Mouse (Mus musculus) spleen, adult 2 months (tissue): ENCODE results near the gene Ass1. TPM values are rescaled to one million over a fixed set of nuclear protein-coding genes. Genes with fewer than 3 reads are reported as not detected.

Experiments
- DNase-seq, 2 experiments: peaks; one replicate each; pipeline versions ENCODE4 v3.0.0 to v3.0.0-alpha.2; 2012 to 2021; ENCODE audit warnings: low spot score in 2 of 2, low read depth in 1 of 2
- H3K27ac ChIP-seq: fragments of 200-500 bp; 2 replicates; pipeline ENCODE4 v1.5.1; 2012; ENCODE audit warnings: low read length, inconsistent platforms; ENCODE audit not compliant: insufficient read depth
- H3K27me3 ChIP-seq: fragments of 200-500 bp; 2 replicates; pipeline ENCODE4 v1.6.1; 2012; ENCODE audit warnings: mild to moderate bottlenecking, moderate library complexity, low read length, inconsistent platforms; ENCODE audit not compliant: control insufficient read depth, insufficient read depth
- H3K36me3 ChIP-seq: fragments of 200-500 bp; 2 replicates; pipeline ENCODE4 v1.6.1; 2012; ENCODE audit warnings: mild to moderate bottlenecking, low read length, inconsistent platforms; ENCODE audit not compliant: control insufficient read depth, insufficient read depth
- H3K4me1 ChIP-seq: fragments of 200-500 bp; 2 replicates; pipeline ENCODE4 v1.6.1; 2011; ENCODE audit warnings: inconsistent platforms; ENCODE audit not compliant: control insufficient read depth, insufficient read depth, insufficient read length
- H3K4me3 ChIP-seq: fragments of 200-500 bp; 2 replicates; pipeline ENCODE4 v1.5.1; 2011; ENCODE audit warnings: mild to moderate bottlenecking, inconsistent platforms; ENCODE audit not compliant: insufficient read depth, insufficient read length; ENCODE audit errors: extremely low read depth
- CTCF ChIP-seq: fragments of 200-500 bp; IDR thresholded peaks from 2 replicates; pipeline ENCODE4 v1.5.1; 2011; ENCODE audit warnings: mild to moderate bottlenecking, inconsistent platforms; ENCODE audit not compliant: insufficient read depth, insufficient read length, insufficient replicate concordance; ENCODE audit errors: extremely low read depth
- POLR2A ChIP-seq: fragments of 200-500 bp; IDR thresholded peaks from 2 replicates; pipeline ENCODE4 v1.6.1; 2011; ENCODE audit warnings: low read depth, low read length, inconsistent platforms
- WGBS: fragments of 180-500 bp; shearing (Covaris S2); methylation state at CpG from one replicate; pipeline ENCODE4 v1.1.7; 2018; 5-methylcytosine and 5-hydroxymethylcytosine counted together
- polyA plus RNA-seq: library from polyadenylated mRNA; depleted of rRNA; stranded (reverse); fragments of >200 nt; gene quantifications from 2 replicates; pipeline ENCODE4 v1.2.3, GENCODE M21; 2012

The Ass1 gene
- polyA plus RNA-seq, 1 experiment: 18.9 TPM

GRCm38 (mm10) chr2:31493243-31493642 lies 23.2 kb downstream of the Ass1 start:
- no peak overlapping the region for H3K27ac ChIP-seq
- no peaks in the 10 kb centered on the region for H3K27me3 ChIP-seq
- TF ChIP-seq POLR2A (no peak), CTCF (no peak)
- WGBS: 93% methylated on average over 11 of the region's 11 CpGs
- no peak for DNase-seq
- H3K4me3 ChIP-seq: no peak overlapping the region
- no peaks in the 10 kb centered on the region for H3K4me1 ChIP-seq
- H3K36me3 ChIP-seq: peaks cover 3% of the 10 kb centered on the region; the same call in 1 of the 2 replicates

DNA sequence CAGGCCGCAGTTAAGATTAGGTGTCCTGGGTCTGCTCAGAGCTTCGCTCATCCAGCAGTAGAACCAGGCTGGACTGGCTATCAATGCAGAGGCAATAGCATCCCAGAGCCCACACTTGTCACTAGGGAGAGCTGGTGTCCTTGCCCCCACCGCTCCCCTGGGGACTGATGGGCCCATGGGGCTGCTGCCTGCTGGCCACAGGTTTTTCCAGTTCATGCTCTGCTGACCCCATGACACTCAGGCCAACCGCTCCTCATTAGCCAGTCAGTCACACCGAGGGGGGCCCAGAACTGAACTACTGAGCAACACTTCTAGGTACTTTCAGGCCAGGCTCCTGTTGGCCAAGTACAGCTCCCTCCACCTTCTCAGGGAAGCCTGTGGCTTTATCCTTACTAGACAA lies 24.3 kb downstream of the Ass1 start:
- H3K36me3 ChIP-seq: no peaks in the 10 kb centered on the region
- no peak overlapping the region for H3K27ac ChIP-seq
- no peaks in the 10 kb centered on the region for H3K27me3 ChIP-seq
- no peak for TF ChIP-seq CTCF
- no peak for TF ChIP-seq POLR2A
- H3K4me1 ChIP-seq: no peaks in the 10 kb centered on the region
- no peak overlapping the region for H3K4me3 ChIP-seq
- no peak for DNase-seq
- WGBS: 76% methylated on average over 5 of the region's 5 CpGs

- Histone ChIP-seq H3K36me3 (no peaks in the 10 kb centered on the region), H3K27ac (no peak overlapping the region), H3K4me1 (no peaks in the 10 kb centered on the region), H3K4me3 (no peak overlapping the region), H3K27me3 (no peaks in the 10 kb centered on the region)
- DNase-seq: no peak
- WGBS: 81% methylated on average over 13 of the region's 13 CpGs
- TF ChIP-seq POLR2A (no peak), CTCF (no peak)
These were observed 25.1 kb downstream of the Ass1 start for GRCm38 (mm10) chr2:31495046-31495476.

- TF ChIP-seq POLR2A (no peak), CTCF (no peak)
- H3K36me3 ChIP-seq: no peaks in the 10 kb centered on the region; the same call in 1 of the 2 replicates
- H3K4me1 ChIP-seq: no peaks in the 10 kb centered on the region
- H3K27me3 ChIP-seq: no peaks in the 10 kb centered on the region
- no peak for DNase-seq
- no peak overlapping the region for H3K4me3 ChIP-seq
- 66% methylated on average over 1 of the region's 1 CpGs for WGBS
- no peak overlapping the region for H3K27ac ChIP-seq
These were observed 26.1 kb downstream of the Ass1 start for GRCm38 (mm10) chr2:31496141-31496540.

- H3K36me3 ChIP-seq: no peaks in the 10 kb centered on the region; the same call in 1 of the 2 replicates
These were observed 27.1 kb downstream of the Ass1 start for GRCm38 (mm10) chr2:31497113-31497512.

GRCm38 (mm10) chr2:31497635-31498034 lies 27.6 kb downstream of the Ass1 start:
- Histone ChIP-seq H3K36me3 (no peaks in the 10 kb centered on the region; the same call in 1 of the 2 replicates), H3K4me3 (no peak overlapping the region), H3K4me1 (peaks cover 2% of the 10 kb centered on the region; the same call in 1 of the 2 replicates), H3K27me3 (no peaks in the 10 kb centered on the region), H3K27ac (no peak overlapping the region)
- no peak for DNase-seq
- TF ChIP-seq CTCF (no peak), POLR2A (no peak)
- WGBS: 81% methylated on average over 19 of the region's 19 CpGs

More at GRCm38 (mm10) chr2:31497113-31497512, 27.1 kb downstream of the Ass1 start:
- 68% methylated on average over 7 of the region's 7 CpGs for WGBS
- DNase-seq: no peak
- Histone ChIP-seq H3K4me3 (no peak overlapping the region), H3K27me3 (no peaks in the 10 kb centered on the region), H3K27ac (no peak overlapping the region), H3K4me1 (peaks cover 2% of the 10 kb centered on the region; the same call in 1 of the 2 replicates)
- TF ChIP-seq CTCF (no peak), POLR2A (no peak)
